Mouse (Mus musculus) spleen, adult 10 weeks (tissue): Measurements from ENCODE around the gene Tmem29. TPM values are rescaled to one million over a fixed set of nuclear protein-coding genes. Genes with fewer than 3 reads are reported as not detected.

ENCODE experiments used
- polyA plus RNA-seq: library from polyadenylated mRNA; stranded (reverse); fragments of 350-450 nt; fragmentation: Illumina TruSeq; extraction: RNeasy Lipid Tissue Mini Kit (QIAGEN cat#74804); gene quantifications from one replicate; pipeline ENCODE4 v1.2.3, GENCODE M21; 2015; ENCODE audit warnings: low replicate concordance; ENCODE audit not compliant: insufficient read depth

Tmem29 gene
- polyA plus RNA-seq = 21.4 TPM

DNA sequence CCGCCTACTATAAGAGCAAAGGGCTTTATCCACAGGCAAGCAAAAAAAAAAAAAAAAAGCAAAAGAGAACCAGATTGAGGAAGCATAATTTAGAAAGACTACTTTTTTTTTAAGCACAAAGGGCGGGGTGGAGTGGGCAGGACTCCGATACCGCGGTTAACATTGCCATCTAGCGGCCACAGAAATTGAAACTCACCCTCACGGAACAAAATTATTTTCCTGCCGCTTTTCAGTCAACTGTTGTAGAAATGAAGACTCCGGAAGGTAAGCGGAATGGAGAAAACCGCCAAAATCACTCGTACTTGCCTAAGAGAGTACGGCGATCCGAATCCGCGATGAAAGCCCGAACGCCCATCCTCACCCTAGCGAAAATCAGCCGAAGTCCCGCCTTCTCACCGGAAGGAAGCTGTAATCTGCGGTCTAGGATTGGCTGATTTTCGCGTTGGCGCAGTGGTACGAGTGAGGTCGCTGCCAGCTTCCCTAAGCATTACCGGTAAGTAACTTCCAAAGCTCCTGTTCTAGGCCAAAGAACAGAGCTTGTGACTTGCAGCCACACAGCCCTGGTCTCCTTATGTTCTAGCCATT, at the start of gene Tmem29:
TSS of gene Tmem29 (minus strand) at position 389 of the 585 bp plus-strand sequence.

Other genes with a start within 250 kb of the Tmem29 start
- 548 TPM for gene Alas2, start 88.2 kb upstream of the Tmem29 start, polyA plus RNA-seq
- gene Pfkfb1, start 129.1 kb upstream of the Tmem29 start, polyA plus RNA-seq = 9.9 TPM
- 8.0 TPM for gene Apex2, start 130.7 kb upstream of the Tmem29 start, polyA plus RNA-seq
- 0.84 TPM for gene Tro, start 198.4 kb upstream of the Tmem29 start, polyA plus RNA-seq